8 mouse cellular contexts compared by ENCODE assay signal in genomic region chr1:151500531-151501361, GRCm38 (mm10). TPM values are rescaled to one million over a fixed set of nuclear protein-coding genes. Genes with fewer than 3 reads are reported as not detected.
DNase-seq lines count a peak whose midpoint lies in the region; ATAC-seq and TF ChIP-seq lines count a peak whose summit lies in the region.

Gene Rnf2 (minus strand): TSS chr1:151500955.

- H3K27ac ChIP-seq in gastrocnemius, adult 2 months, result peak within 1 kb of the TSS; percentile 96
- peak within 1 kb of the TSS; percentile 95 for H3K27ac ChIP-seq in hindbrain, postnatal 0 days
- peak within 1 kb of the TSS; percentile 86 for H3K27ac ChIP-seq in left cerebral cortex, adult 2 months

- peaks cover 9% of the 10 kb centered on the region for H3K4me1 ChIP-seq in hindbrain, postnatal 0 days (ENCODE audit: insufficient read depth, low read length)

- peak within 1 kb of the TSS; percentile 96 for H3K9ac ChIP-seq in hindbrain, postnatal 0 days (replicated peaks; ENCODE audit: low read length)

- ATAC-seq in hindbrain, postnatal 0 days, result peak; percentile 98
- peak; percentile 90 for ATAC-seq in megakaryocyte, adult 5-6 weeks (ENCODE audit: poor library complexity, severe bottlenecking)

- peak; percentile 87 for DNase-seq in WW6 (ENCODE audit: low read depth, low spot score)
- DNase-seq in cerebellum, postnatal 4 days (ENCODE audit: low spot score in 2 of 2), result peak; percentile 70 to 91
- DNase-seq in gastrocnemius, adult 2 months, result peak; percentile 98
- DNase-seq in hindbrain, postnatal 0 days (ENCODE audit: low spot score), result peak; percentile 97
- peak; percentile 86 to 90 for DNase-seq in left cerebral cortex, adult 2 months (ENCODE audit: extremely low spot score in 1 of 2, low spot score in 2 of 2)
- peak; percentile 75 to 86 for DNase-seq in right cerebral cortex, adult 2 months (ENCODE audit: low spot score in 2 of 2)
- peak; percentile 93 for DNase-seq in urinary bladder, postnatal 14 days (ENCODE audit: low spot score)

- intact Hi-C loops in gastrocnemius, adult 2 months (cut with DNase I), result loop anchor here (5.0 kb wide), 1 partner anchor 207 kb away; no protein-coding TSS in a partner anchor
- intact Hi-C loops in left cerebral cortex, adult 2 months (cut with DNase I), result loop anchor here (1.0 kb wide), 1 partner anchor 255 kb away; the partner anchor contains the start of gene Edem3

- H3K4me3 ChIP-seq in gastrocnemius, adult 2 months, result peak within 1 kb of the TSS; percentile 91
- H3K4me3 ChIP-seq in hindbrain, postnatal 0 days (ENCODE audit: low read length), result peak within 1 kb of the TSS; percentile 89
- H3K4me3 ChIP-seq in left cerebral cortex, adult 2 months, result peak within 1 kb of the TSS; percentile 92

- no peaks in the 10 kb centered on the region for H3K36me3 ChIP-seq in hindbrain, postnatal 0 days (ENCODE audit: insufficient read depth, low read length)

- H3K27me3 ChIP-seq in hindbrain, postnatal 0 days (ENCODE audit: insufficient read depth, low read length), result no peaks in the 10 kb centered on the region

- WGBS in hindbrain, postnatal 0 days, result under 1% methylated on average over 61 of the region's 90 CpGs

- no peak for TF ChIP-seq CTCF in gastrocnemius, adult 2 months (IDR thresholded peaks at IDR 0.05)
- TF ChIP-seq CTCF in hindbrain, postnatal 0 days (IDR thresholded peaks at IDR 0.05; ENCODE audit: low read depth), result no peak
- no peak; the same call in 1 of the 2 replicates for TF ChIP-seq CTCF in left cerebral cortex, adult 2 months (IDR thresholded peaks at IDR 0.05)

- peak within 1 kb of the TSS; percentile 51 for H3K4me2 ChIP-seq in hindbrain, postnatal 0 days (ENCODE audit: low read depth, low read length)

- no peaks in the 10 kb centered on the region for H3K9me3 ChIP-seq in hindbrain, postnatal 0 days (ENCODE audit: low read length)

RNA-seq across cellular contexts. Expression of gene Rnf2, which starts in this region (rescaled TPM):
- total RNA-seq in gastrocnemius, adult 2 months (2021), result 10 to 100 TPM; 16.0 to 19.2 TPM
- total RNA-seq in hindbrain, postnatal 0 days (2014; rRNA removed), result 53.2 and 63.1 TPM in 2 replicates
- 64.4 and 67.2 TPM in 2 replicates for polyA plus RNA-seq in hindbrain, postnatal 0 days (2015; fragmentation: Nextera tagmentation; extraction: Ambion mirVana)
- total RNA-seq in left cerebral cortex, adult 2 months (2021), result 10 to 100 TPM; 28.3 to 31.2 TPM
- total RNA-seq in megakaryocyte, adult 5-6 weeks (2015), result 39.1 and 44.5 TPM in 2 replicates
- 79.0 and 93.8 TPM in 2 replicates for total RNA-seq in megakaryocyte, adult 5-6 weeks (2017)

Comparison
In these comparisons a context has a peak if more than half of its experiments do, and no peak if none do; other contexts are left out.
1. Peak in every context shown above with its lines: DNase-seq, ATAC-seq, H3K4me3 ChIP-seq and H3K27ac ChIP-seq.